Mouse (Mus musculus) heart, adult 2 months (tissue): Measurements from ENCODE around the gene Tnfaip8l2. TPM values are rescaled to one million over a fixed set of nuclear protein-coding genes. Genes with fewer than 3 reads are reported as not detected.

Experiments
- DNase-seq, 2 experiments: peaks; one replicate each; pipeline ENCODE4 v3.0.0; 2021
- H3K27ac ChIP-seq: fragments of 200-600 bp; 2 replicates; pipeline ENCODE4 v1.8.1; 2022
- H3K27me3 ChIP-seq: fragments of 200-500 bp; 2 replicates; pipeline ENCODE4 v1.6.1; 2012; ENCODE audit warnings: mild to moderate bottlenecking, low read length, inconsistent platforms, mixed read lengths; ENCODE audit not compliant: control insufficient read depth, insufficient read depth
- H3K36me3 ChIP-seq: fragments of 200-500 bp; 2 replicates; pipeline ENCODE4 v1.6.1; 2012; ENCODE audit warnings: low read length, inconsistent platforms; ENCODE audit not compliant: control insufficient read depth, insufficient read depth
- H3K4me1 ChIP-seq: fragments of 200-500 bp; 2 replicates; pipeline ENCODE4 v1.6.1; 2011; ENCODE audit warnings: low read length; ENCODE audit not compliant: control insufficient read depth, insufficient read depth
- H3K4me3 ChIP-seq: fragments of 200-600 bp; 2 replicates; pipeline ENCODE4 v1.8.1; 2022
- H3K79me2 ChIP-seq: fragments of 200-500 bp; replicated peaks from 2 replicates; pipeline ENCODE4 v1.6.1; 2012; ENCODE audit warnings: mild to moderate bottlenecking, inconsistent platforms, low read length, moderate library complexity, mixed read lengths; ENCODE audit not compliant: control insufficient read depth, insufficient read depth
- H3K9ac ChIP-seq: fragments of 200-500 bp; 2 replicates; pipeline ENCODE4 v1.6.1; 2012; ENCODE audit warnings: low read depth, mild to moderate bottlenecking, control low read depth, inconsistent platforms, low read length, mixed read lengths
- CTCF ChIP-seq: fragments of 200-600 bp; IDR thresholded peaks from 2 replicates; pipeline ENCODE4 v1.8.1; 2022; ENCODE audit warnings: antibody characterized with exemption, mild to moderate bottlenecking, moderate library complexity
- EP300 ChIP-seq: fragments of 200-500 bp; IDR thresholded peaks from 2 replicates; pipeline ENCODE4 v1.6.1; 2011; ENCODE audit warnings: low read depth, low read length, control low read depth; ENCODE audit not compliant: insufficient read depth
- POLR2A ChIP-seq: fragments of 200-500 bp; IDR thresholded peaks from 2 replicates; pipeline ENCODE4 v1.6.1; 2011; ENCODE audit warnings: mild to moderate bottlenecking, low read depth, low read length, control low read depth; ENCODE audit not compliant: insufficient read depth
- WGBS: fragments of 180-500 bp; shearing (Covaris S2); methylation state at CpG from one replicate; pipeline ENCODE4 v1.1.7; 2018; 5-methylcytosine and 5-hydroxymethylcytosine counted together
- intact Hi-C: fragments of 180-260 bp; cut with DNase I; formaldehyde crosslinking; loops from one replicate; pipeline ENCODE4 v1.15.1; 2025
- long read RNA-seq: library from polyadenylated mRNA; stranded (forward); transcript quantifications from one replicate; pipeline ENCODE4 v2.0.0, GENCODE M21; 2021
- polyA plus RNA-seq: library from polyadenylated mRNA; depleted of rRNA; stranded (reverse); fragments of >200 nt; gene quantifications from 2 replicates; pipeline ENCODE4 v1.2.3, GENCODE M21; 2012; rRNA removed
- total RNA-seq, 2 experiments: library from RNA; stranded (reverse); gene quantifications; 2 replicates each; pipeline ENCODE4 v1.2.3; 2021

The Tnfaip8l2 gene
- 1 to 10 TPM; 1.5 to 2.1 TPM for total RNA-seq
- polyA plus RNA-seq, result 3.3 and 4.9 TPM in 2 replicates
- long read RNA-seq, result 0 reads

- 82% methylated on average over 10 of the region's 10 CpGs for WGBS
- Histone ChIP-seq H3K36me3 (no peaks in the 10 kb centered on the region), H3K4me1 (no peaks in the 10 kb centered on the region), H3K4me3 (no peak within 1 kb of the TSS), H3K27me3 (no peaks in the 10 kb centered on the region), H3K79me2 (no peaks in the 10 kb centered on the region), H3K9ac (no peak within 1 kb of the TSS), H3K27ac (peak within 1 kb of the TSS; percentile 12; the same call in 1 of the 2 replicates)
- peak in 1 of 2 experiments; percentile 69 for DNase-seq
- no peak for TF ChIP-seq CTCF
- no peak for TF ChIP-seq EP300
- peak; percentile 54; the same call in 1 of the 2 replicates for TF ChIP-seq POLR2A
- intact Hi-C loops, result loop anchor here (1.0 to 5.0 kb wide), 5 partner anchors 19 to 121 kb away; partner anchors contain the start of genes Gabpb2, Psmd4 and Sema6c
Measured at GRCm38 (mm10) chr3:95141952-95142616, at the start of gene Tnfaip8l2. Gene Tnfaip8l2, minus strand, starts transcription at chr3:95142360.

GRCm38 (mm10) chr3:95186888-95187287 lies 44.7 kb upstream of the Tnfaip8l2 start:
- 90% methylated on average over 6 of the region's 6 CpGs for WGBS
- no peaks in the 10 kb centered on the region for H3K4me1 ChIP-seq
- H3K27ac ChIP-seq, result no peak overlapping the region
- H3K4me3 ChIP-seq, result no peak overlapping the region
- no peaks in the 10 kb centered on the region for H3K36me3 ChIP-seq
- no peak for DNase-seq
- H3K27me3 ChIP-seq, result no peaks in the 10 kb centered on the region
- TF ChIP-seq CTCF, result no peak
- TF ChIP-seq POLR2A, result no peak
- no peak for TF ChIP-seq EP300
- intact Hi-C loops, result loop anchor here (5.0 kb wide), 1 partner anchor 40 kb away; no protein-coding TSS in a partner anchor
- H3K9ac ChIP-seq, result no peak overlapping the region
- no peaks in the 10 kb centered on the region for H3K79me2 ChIP-seq

DNA sequence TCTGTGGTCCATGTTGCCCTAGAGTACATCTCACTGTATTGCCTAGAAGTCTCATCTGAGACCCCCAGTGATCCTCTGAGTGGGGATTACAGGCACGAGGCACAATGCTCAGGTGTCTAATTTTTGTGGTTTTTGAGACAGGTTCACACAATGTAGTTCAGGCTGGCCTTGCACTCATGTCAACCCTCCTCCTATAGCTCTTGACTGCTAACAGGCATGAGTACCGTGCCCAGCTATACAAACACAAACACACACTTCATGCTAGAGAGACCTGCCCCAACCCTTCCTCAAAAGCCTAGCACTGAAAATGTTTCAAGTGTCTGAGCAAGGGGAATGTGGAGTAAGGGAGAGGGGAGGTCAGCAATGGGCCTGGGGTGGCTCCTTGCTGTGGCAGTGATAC lies 43.9 kb upstream of the Tnfaip8l2 start:
- no peak overlapping the region for H3K9ac ChIP-seq

DNA sequence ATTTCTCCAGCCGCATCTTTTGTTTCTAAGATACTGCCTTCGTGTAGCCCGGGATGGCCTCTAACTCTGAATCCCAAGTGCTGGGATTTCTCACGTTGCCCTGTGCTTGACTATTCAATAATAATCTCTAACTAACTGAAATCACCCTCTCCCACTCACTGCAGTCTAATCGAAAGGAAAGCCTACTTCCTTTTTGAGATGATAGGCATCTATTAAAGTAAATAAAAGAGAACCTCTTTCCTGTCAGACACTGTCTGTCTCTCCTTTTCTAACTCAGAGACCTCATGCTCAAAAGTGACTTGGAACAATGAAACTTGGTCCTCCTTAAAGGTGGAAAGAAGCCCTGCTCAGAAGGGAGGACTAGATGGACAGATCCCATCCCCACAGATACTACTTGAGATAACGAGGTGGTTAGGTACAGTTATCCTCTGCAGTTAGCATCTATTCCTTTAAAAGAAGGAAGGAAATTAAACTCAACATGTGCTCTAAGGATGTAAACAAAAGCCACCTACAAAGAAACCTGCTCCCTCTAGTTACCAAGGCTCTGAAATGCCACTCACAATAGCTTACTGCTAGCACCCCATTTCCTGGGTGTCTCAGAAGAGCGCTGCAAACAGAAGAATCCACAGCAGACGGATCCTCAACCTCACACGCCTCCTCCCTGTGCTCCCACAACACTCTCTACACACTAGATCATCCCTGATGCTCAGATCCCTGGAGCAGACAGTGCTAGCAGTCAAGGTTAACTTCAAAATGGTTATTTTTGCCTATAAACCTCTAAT lies 42.8 kb upstream of the Tnfaip8l2 start:
- no peak for DNase-seq
- Histone ChIP-seq H3K9ac (no peak overlapping the region), H3K4me1 (no peaks in the 10 kb centered on the region), H3K36me3 (no peaks in the 10 kb centered on the region), H3K27me3 (no peaks in the 10 kb centered on the region), H3K79me2 (no peaks in the 10 kb centered on the region), H3K27ac (no peak overlapping the region), H3K4me3 (no peak overlapping the region)
- intact Hi-C loops, result loop anchor here (5.0 kb wide), 1 partner anchor 38 kb away; no protein-coding TSS in a partner anchor
- 69% methylated on average over 9 of the region's 9 CpGs for whole genome bisulfite sequencing
- TF ChIP-seq POLR2A (no peak), EP300 (no peak), CTCF (no peak)

More for the DNA sequence above, 43.9 kb upstream of the Tnfaip8l2 start:
- Histone ChIP-seq H3K4me3 (no peak overlapping the region), H3K36me3 (no peaks in the 10 kb centered on the region), H3K4me1 (no peaks in the 10 kb centered on the region), H3K27me3 (no peaks in the 10 kb centered on the region), H3K79me2 (no peaks in the 10 kb centered on the region), H3K27ac (no peak overlapping the region)
- TF ChIP-seq EP300 (no peak), POLR2A (no peak), CTCF (no peak)
- 92% methylated on average over 2 of the region's 2 CpGs for WGBS
- intact Hi-C loops, result loop anchor here (5.0 kb wide), 1 partner anchor 39 kb away; no protein-coding TSS in a partner anchor
- no peak for DNase-seq

GRCm38 (mm10) chr3:95181841-95182240 lies 39.7 kb upstream of the Tnfaip8l2 start:
- DNase-seq, result no peak
- no peaks in the 10 kb centered on the region for H3K36me3 ChIP-seq
- no peaks in the 10 kb centered on the region for H3K27me3 ChIP-seq
- TF ChIP-seq CTCF (no peak), POLR2A (no peak), EP300 (no peak)
- no peak overlapping the region for H3K9ac ChIP-seq
- H3K4me3 ChIP-seq, result no peak overlapping the region
- intact Hi-C loops, result no loop called here
- H3K4me1 ChIP-seq, result no peaks in the 10 kb centered on the region
- 48% methylated on average over 1 of the region's 1 CpGs for WGBS
- H3K27ac ChIP-seq, result no peak overlapping the region
- H3K79me2 ChIP-seq, result no peaks in the 10 kb centered on the region

DNA sequence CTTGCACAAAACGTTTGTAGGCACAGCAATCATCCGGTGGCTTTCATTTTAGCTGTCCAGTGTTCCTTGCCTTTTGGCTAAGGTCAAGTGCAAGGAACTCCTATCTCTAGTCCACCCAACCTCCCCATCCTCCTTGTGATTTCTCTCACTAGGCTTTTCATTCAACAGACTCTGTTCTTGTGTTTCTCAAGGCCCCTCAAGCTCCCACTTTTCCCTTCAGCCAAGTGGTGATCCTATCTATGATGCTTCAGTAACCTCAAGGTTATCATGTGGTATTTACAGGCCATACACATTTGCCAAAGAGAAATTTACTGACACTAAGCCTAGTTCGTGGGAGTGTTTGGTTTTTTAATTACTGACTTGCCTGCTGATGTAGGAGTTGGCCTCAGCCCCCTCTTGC lies 37.7 kb upstream of the Tnfaip8l2 start:
- DNase-seq, result no peak
- no peak overlapping the region for H3K9ac ChIP-seq
- no peak overlapping the region for H3K4me3 ChIP-seq
- no peak overlapping the region for H3K27ac ChIP-seq
- TF ChIP-seq EP300 (no peak), CTCF (no peak), POLR2A (no peak)
- WGBS, result 62% methylated on average over 3 of the region's 3 CpGs
- H3K27me3 ChIP-seq, result no peaks in the 10 kb centered on the region
- no peaks in the 10 kb centered on the region for H3K36me3 ChIP-seq
- intact Hi-C loops, result no loop called here
- H3K4me1 ChIP-seq, result no peaks in the 10 kb centered on the region
- H3K79me2 ChIP-seq, result no peaks in the 10 kb centered on the region
